Mouse (Mus musculus) hematopoietic stem cell, adult 5-6 weeks (primary cell): ENCODE results near the gene Gm13304. TPM values are rescaled to one million over a fixed set of nuclear protein-coding genes. Genes with fewer than 3 reads are reported as not detected.
"Not testable (repeated sequence)": the region's sequence is repeated elsewhere in the genome, so short reads cannot be mapped to it uniquely, and the experiment has no call there.

Source experiments
- ATAC-seq, 2 experiments: fragments of 125-278 bp in 1 of 2; replicated peaks in 1 of 2; 2 replicates each; pipeline ENCODE4 v1.8.0; 2016 to 2017; ENCODE audit warnings: inconsistent platforms in 2 of 2, mild to moderate bottlenecking in 2 of 2, moderate number of reproducible peaks in 2 of 2, low read depth in 1 of 2, moderate TSS enrichment in 1 of 2; ENCODE audit not compliant: low FRiP score in 2 of 2, poor library complexity in 2 of 2, severe bottlenecking in 2 of 2, insufficient read depth in 1 of 2, low TSS enrichment in 1 of 2
- total RNA-seq: library from RNA; stranded (forward); fragments of 172-1452, 232-1000 nt; gene quantifications from 2 replicates; pipeline ENCODE4 v1.2.3, GENCODE M21; 2017

Gene Gm13304
- total RNA-seq, result not detected in 2 replicates

DNA sequence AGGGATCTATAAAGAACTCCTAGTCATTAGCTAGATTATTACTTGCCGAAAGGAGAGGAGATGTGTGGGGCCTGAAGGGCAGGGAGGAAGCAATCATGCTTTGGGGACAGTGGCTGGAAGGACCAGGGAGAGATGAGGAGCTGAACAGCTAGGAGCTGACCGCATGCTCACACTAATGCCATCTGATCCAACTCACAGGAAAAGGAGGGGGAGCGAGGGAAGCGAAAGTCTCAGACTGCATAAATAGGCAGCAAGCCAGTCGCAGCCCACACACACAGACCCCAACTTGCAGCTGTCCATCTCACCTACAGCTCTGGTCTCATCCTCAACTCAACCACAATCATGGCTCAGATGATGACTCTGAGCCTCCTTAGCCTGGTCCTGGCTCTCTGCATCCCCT is at the start of gene Gm13304:
Gm13304 (plus strand) TSS at position 301 of the 400 bp plus-strand sequence.
- ATAC-seq, result not testable (repeated sequence)

DNA sequence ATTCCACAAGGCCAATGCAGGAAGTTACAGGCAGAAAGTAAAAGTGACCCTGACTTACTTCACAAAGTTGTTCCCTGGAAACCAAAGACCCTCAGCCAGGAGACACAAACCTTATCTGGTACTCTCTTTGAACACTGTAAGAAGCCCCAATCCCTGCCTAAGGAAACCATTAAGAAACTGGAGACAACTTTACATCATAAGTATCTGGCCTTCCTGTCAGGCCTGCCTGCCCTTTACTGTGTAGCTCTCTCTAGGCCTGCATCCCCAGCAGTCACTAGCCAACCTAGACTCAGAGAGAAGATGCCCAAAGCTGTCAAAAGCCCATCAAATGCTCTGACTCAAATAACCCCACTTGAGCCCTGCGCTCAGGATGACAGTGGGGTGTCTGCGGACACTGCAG is 23.7 kb upstream of the Gm13304 start, which contains the start of gene Gm3893:
Gm3893 (plus strand) TSS at position 301 of the 400 bp plus-strand sequence.
- ATAC-seq, result not testable (repeated sequence)

DNA sequence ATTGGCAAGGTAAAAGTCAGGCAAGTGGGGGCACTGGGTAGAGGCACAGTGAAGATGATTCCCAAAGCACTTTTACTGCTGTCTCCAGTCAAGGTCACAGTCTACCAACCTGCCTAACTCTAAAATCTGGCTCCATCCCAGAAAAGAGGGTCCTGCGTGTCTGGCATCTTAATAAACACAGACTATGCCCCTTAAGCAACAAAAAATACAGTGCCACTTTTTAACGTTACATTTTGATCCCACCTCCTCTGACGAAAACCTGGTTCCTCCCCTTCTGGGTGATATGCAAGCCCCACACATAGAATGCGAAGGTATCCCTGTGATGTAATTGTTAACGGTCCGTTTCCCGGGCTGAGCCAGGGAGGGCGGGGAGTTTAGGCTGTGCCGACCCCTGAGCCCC is 38.5 kb downstream of the Gm13304 start, which contains the start of gene Gm13306:
Gm13306 (plus strand) TSS at position 301 of the 400 bp plus-strand sequence.
- ATAC-seq, result not testable (repeated sequence)

Other genes with a start within 250 kb of the Gm13304 start
- gene Gm21541, start 211.2 kb upstream of the Gm13304 start, total RNA-seq, result not detected in 2 replicates
- gene Gm20878, start 173.2 kb upstream of the Gm13304 start, total RNA-seq, result 1.8 and 2.3 TPM in 2 replicates
- gene Fam205a4, start 148.8 kb upstream of the Gm13304 start, total RNA-seq, result not detected in 2 replicates
- 0.40 and 0.56 TPM in 2 replicates for gene Gm21093, start 80.1 kb upstream of the Gm13304 start, total RNA-seq
- gene Gm3893, start 23.6 kb upstream of the Gm13304 start, total RNA-seq, result not detected in 2 replicates
- gene Gm13306, start 38.6 kb downstream of the Gm13304 start, total RNA-seq, result not detected in 2 replicates
- not detected in 2 replicates for gene Gm13305, start 53.8 kb downstream of the Gm13304 start, total RNA-seq
- not detected in 2 replicates for gene Gm10600, start 125.8 kb downstream of the Gm13304 start, total RNA-seq
- not detected in 2 replicates for gene Ccl21b, start 140.9 kb downstream of the Gm13304 start, total RNA-seq
- not detected in 2 replicates for gene Gm21953, start 179.4 kb downstream of the Gm13304 start, total RNA-seq
- 0.30 TPM in 1 of 2 replicates, not detected in the other for gene Fam205a3, start 203.5 kb downstream of the Gm13304 start, total RNA-seq